Mouse (Mus musculus) heart, embryonic 10.5 days (tissue): Measurements from ENCODE around the gene Perm1. TPM values are rescaled to one million over a fixed set of nuclear protein-coding genes. Genes with fewer than 3 reads are reported as not detected.
A peak's percentile ranks its signal among the peaks of the same experiment; 100 is the strongest.

Experiments
- DNase-seq: peaks from one replicate; pipeline ENCODE4 v3.0.0-alpha.2; 2017; ENCODE audit warnings: low spot score
- H3K27ac ChIP-seq: fragments of 300-500 bp; sonication (generic); 2 replicates; pipeline ENCODE4 v1.5.1; 2016; ENCODE audit warnings: mild to moderate bottlenecking
- H3K27me3 ChIP-seq: fragments of 300-500 bp; sonication (generic); 2 replicates; pipeline ENCODE4 v1.6.1; 2016; ENCODE audit warnings: mild to moderate bottlenecking; ENCODE audit not compliant: poor library complexity, insufficient read depth, severe bottlenecking
- H3K36me3 ChIP-seq: fragments of 300-500 bp; sonication (generic); 2 replicates; pipeline ENCODE4 v1.6.1; 2016; ENCODE audit warnings: mild to moderate bottlenecking, moderate library complexity
- H3K4me1 ChIP-seq: fragments of 300-500 bp; sonication (generic); 2 replicates; pipeline ENCODE4 v1.6.1; 2016; ENCODE audit warnings: mild to moderate bottlenecking
- H3K4me3 ChIP-seq: fragments of 300-500 bp; sonication (generic); 2 replicates; pipeline ENCODE4 v1.5.1; 2016; ENCODE audit warnings: mild to moderate bottlenecking, moderate library complexity
- H3K9me3 ChIP-seq: fragments of 300-500 bp; sonication (generic); 2 replicates; pipeline ENCODE4 v1.6.1; 2016; ENCODE audit warnings: mild to moderate bottlenecking, moderate library complexity
- WGBS: fragments of 180-500 bp; shearing (Covaris S2); methylation state at CpG from one replicate; pipeline ENCODE4 v1.1.7; 2016; 5-methylcytosine and 5-hydroxymethylcytosine counted together
- polyA plus RNA-seq: library from polyadenylated mRNA; unstranded; fragments of >200 nt; fragmentation: Nextera tagmentation; extraction: Ambion mirVana; gene quantifications from 2 replicates; pipeline ENCODE4 v1.2.1, GENCODE M21; 2016

Perm1 gene
- polyA plus RNA-seq = 0.64 and 1.2 TPM in 2 replicates

- Histone ChIP-seq H3K27ac (peak within 1 kb of the TSS; percentile 72), H3K27me3 (0 out of 2 replicates have a peak, but pooled peaks cover 7% of the 10 kb centered on the region), H3K36me3 (no peaks in the 10 kb centered on the region), H3K4me3 (no peak within 1 kb of the TSS), H3K4me1 (peaks cover 22% of the 10 kb centered on the region), H3K9me3 (no peaks in the 10 kb centered on the region)
- 62% methylated on average over 4 of the region's 4 CpGs for WGBS
- no peak for DNase-seq
These were observed at the start of gene Perm1 for GRCm38 (mm10) chr4:156215649-156216048. Gene Perm1 (plus strand): TSS chr4:156215868.

GRCm38 (mm10) chr4:156166477-156166876 lies 49.2 kb upstream of the Perm1 start:
- peaks cover 97% of the 10 kb centered on the region for H3K36me3 ChIP-seq
- 92% methylated on average over 9 of the region's 9 CpGs for WGBS

GRCm38 (mm10) chr4:156168611-156169010 lies 47.1 kb upstream of the Perm1 start:
- Histone ChIP-seq H3K9me3 (no peaks in the 10 kb centered on the region), H3K27ac (no peak overlapping the region), H3K4me3 (no peak overlapping the region), H3K36me3 (peaks cover 100% of the 10 kb centered on the region), H3K4me1 (no peaks in the 10 kb centered on the region), H3K27me3 (no peaks in the 10 kb centered on the region)
- 90% methylated on average over 8 of the region's 8 CpGs for WGBS
- DNase-seq = no peak

More at GRCm38 (mm10) chr4:156166477-156166876, 49.2 kb upstream of the Perm1 start:
- Histone ChIP-seq H3K4me3 (no peak overlapping the region), H3K27me3 (no peaks in the 10 kb centered on the region), H3K9me3 (peaks cover 11% of the 10 kb centered on the region), H3K27ac (no peak overlapping the region), H3K4me1 (no peaks in the 10 kb centered on the region)
- DNase-seq = no peak

- H3K4me1 ChIP-seq = no peaks in the 10 kb centered on the region
- 95% methylated on average over 10 of the region's 10 CpGs for WGBS
- no peaks in the 10 kb centered on the region for H3K27me3 ChIP-seq
- no peak for DNase-seq
- no peak overlapping the region for H3K27ac ChIP-seq
- no peak overlapping the region for H3K4me3 ChIP-seq
- H3K36me3 ChIP-seq = peaks cover 100% of the 10 kb centered on the region
- H3K9me3 ChIP-seq = no peaks in the 10 kb centered on the region
These were observed 46.5 kb upstream of the Perm1 start for GRCm38 (mm10) chr4:156169129-156169528.

- no peak for DNase-seq
- WGBS = 97% methylated on average over 11 of the region's 11 CpGs
- Histone ChIP-seq H3K4me1 (no peaks in the 10 kb centered on the region), H3K9me3 (no peaks in the 10 kb centered on the region), H3K4me3 (no peak overlapping the region), H3K27ac (no peak overlapping the region), H3K27me3 (no peaks in the 10 kb centered on the region), H3K36me3 (peaks cover 99% of the 10 kb centered on the region)
These were observed 43.8 kb upstream of the Perm1 start for GRCm38 (mm10) chr4:156171828-156172227.

GRCm38 (mm10) chr4:156177630-156178029 lies 38.0 kb upstream of the Perm1 start:
- Histone ChIP-seq H3K36me3 (peaks cover 88% of the 10 kb centered on the region), H3K4me3 (no peak overlapping the region), H3K27me3 (no peaks in the 10 kb centered on the region), H3K4me1 (no peaks in the 10 kb centered on the region), H3K27ac (no peak overlapping the region), H3K9me3 (no peaks in the 10 kb centered on the region)
- DNase-seq = no peak
- 87% methylated on average over 9 of the region's 9 CpGs for WGBS

GRCm38 (mm10) chr4:156183747-156184146 lies 31.9 kb upstream of the Perm1 start:
- peaks cover 51% of the 10 kb centered on the region for H3K36me3 ChIP-seq
- H3K4me3 ChIP-seq = no peak overlapping the region

GRCm38 (mm10) chr4:156184291-156184954 lies 31.2 kb upstream of the Perm1 start:
- Histone ChIP-seq H3K36me3 (peaks cover 44% of the 10 kb centered on the region), H3K9me3 (no peaks in the 10 kb centered on the region), H3K27ac (0 out of 2 replicates have a peak overlapping the region, but pooled peaks have one; percentile 45), H3K27me3 (no peaks in the 10 kb centered on the region), H3K4me1 (peaks cover 49% of the 10 kb centered on the region), H3K4me3 (0 out of 2 replicates have a peak overlapping the region, but pooled peaks have one; percentile 57)
- 65% methylated on average over 7 of the region's 7 CpGs for WGBS
- DNase-seq = no peak

More at GRCm38 (mm10) chr4:156183747-156184146, 31.9 kb upstream of the Perm1 start:
- no peak for DNase-seq
- WGBS = 74% methylated on average over 5 of the region's 5 CpGs
- Histone ChIP-seq H3K9me3 (no peaks in the 10 kb centered on the region), H3K27ac (no peak overlapping the region), H3K4me1 (peaks cover 42% of the 10 kb centered on the region), H3K27me3 (no peaks in the 10 kb centered on the region)

GRCm38 (mm10) chr4:156185456-156185949 lies 30.2 kb upstream of the Perm1 start:
- 62% methylated on average over 13 of the region's 13 CpGs for WGBS
- no peak for DNase-seq
- peaks cover 47% of the 10 kb centered on the region for H3K36me3 ChIP-seq

GRCm38 (mm10) chr4:156185950-156186850 lies 29.5 kb upstream of the Perm1 start:
- 10% methylated on average over 31 of the region's 31 CpGs for WGBS
- Histone ChIP-seq H3K27me3 (no peaks in the 10 kb centered on the region), H3K27ac (peak overlapping the region; percentile 80), H3K4me3 (peak overlapping the region; percentile 57), H3K4me1 (peaks cover 67% of the 10 kb centered on the region), H3K36me3 (peaks cover 54% of the 10 kb centered on the region), H3K9me3 (no peaks in the 10 kb centered on the region)
- DNase-seq = no peak

More at GRCm38 (mm10) chr4:156185456-156185949, 30.2 kb upstream of the Perm1 start:
- Histone ChIP-seq H3K9me3 (no peaks in the 10 kb centered on the region), H3K27me3 (no peaks in the 10 kb centered on the region), H3K4me3 (peak overlapping the region; percentile 57), H3K27ac (peak overlapping the region; percentile 80), H3K4me1 (peaks cover 60% of the 10 kb centered on the region)

- peaks cover 82% of the 10 kb centered on the region for H3K4me1 ChIP-seq
- no peaks in the 10 kb centered on the region for H3K27me3 ChIP-seq
- H3K9me3 ChIP-seq = no peaks in the 10 kb centered on the region
- WGBS = 54% methylated on average over 5 of the region's 5 CpGs
- H3K27ac ChIP-seq = peak overlapping the region; percentile 83
- no peak for DNase-seq
- peak overlapping the region; percentile 34; the same call in 1 of the 2 replicates for H3K4me3 ChIP-seq
- peaks cover 51% of the 10 kb centered on the region for H3K36me3 ChIP-seq
These were observed 27.4 kb upstream of the Perm1 start for GRCm38 (mm10) chr4:156188162-156188810.

GRCm38 (mm10) chr4:156188811-156189323 lies 26.8 kb upstream of the Perm1 start:
- H3K4me1 ChIP-seq = peaks cover 88% of the 10 kb centered on the region
- peak overlapping the region; percentile 83 for H3K27ac ChIP-seq
- peaks cover 55% of the 10 kb centered on the region for H3K36me3 ChIP-seq
- no peaks in the 10 kb centered on the region for H3K27me3 ChIP-seq
- DNase-seq = no peak
- no peaks in the 10 kb centered on the region for H3K9me3 ChIP-seq
- peak overlapping the region; percentile 34 for H3K4me3 ChIP-seq
- WGBS = 8% methylated on average over 6 of the region's 6 CpGs
